Mouse (Mus musculus): Measurements from ENCODE around the gene Sbno2.
"Not testable (repeated sequence)": the region's sequence is repeated elsewhere in the genome, so short reads cannot be mapped to it uniquely, and the experiment has no call there.

Sbno2 gene

GRCm38 (mm10) chr10:80056976-80057682, 48.2 kb downstream of the Sbno2 start:
- in situ Hi-C loops (cut with MboI), result no loop called here

- in situ Hi-C loops (cut with MboI), result no loop called here
Observed at GRCm38 (mm10) chr10:80056506-80056905, 48.9 kb downstream of the Sbno2 start.

GRCm38 (mm10) chr10:80055891-80056290, 49.5 kb downstream of the Sbno2 start:
- in situ Hi-C loops (cut with MboI), result no loop called here

- in situ Hi-C loops (cut with MboI), result no loop called here
Observed at GRCm38 (mm10) chr10:80055364-80055763, 50.0 kb downstream of the Sbno2 start.

GRCm38 (mm10) chr10:80054911-80055310, 50.5 kb downstream of the Sbno2 start:
- in situ Hi-C loops (cut with MboI), result not testable (repeated sequence)

- in situ Hi-C loops (cut with MboI), result no loop called here
Observed at GRCm38 (mm10) chr10:80053831-80054815, 51.2 kb downstream of the Sbno2 start.

GRCm38 (mm10) chr10:80053259-80053780, 52.1 kb downstream of the Sbno2 start:
- in situ Hi-C loops (cut with MboI), result no loop called here

- in situ Hi-C loops (cut with MboI), result no loop called here
Observed at GRCm38 (mm10) chr10:80052374-80052764, 53.0 kb downstream of the Sbno2 start.

GRCm38 (mm10) chr10:80051618-80052373, 53.6 kb downstream of the Sbno2 start:
- in situ Hi-C loops (cut with MboI), result no loop called here

- in situ Hi-C loops (cut with MboI), result no loop called here
Observed at GRCm38 (mm10) chr10:80050885-80051617, 54.3 kb downstream of the Sbno2 start.

- in situ Hi-C loops (cut with MboI), result no loop called here
Observed at GRCm38 (mm10) chr10:80050244-80050643, 55.1 kb downstream of the Sbno2 start.

- in situ Hi-C loops (cut with MboI), result no loop called here
Observed at GRCm38 (mm10) chr10:80048834-80049233, 56.5 kb downstream of the Sbno2 start.

- in situ Hi-C loops (cut with MboI), result no loop called here
Observed at GRCm38 (mm10) chr10:80048396-80048795, 57.0 kb downstream of the Sbno2 start.

GRCm38 (mm10) chr10:80047041-80047565, 58.3 kb downstream of the Sbno2 start, which contains the start of gene Gpx4:
Gene Gpx4, plus strand, starts transcription at chr10:80047166.
- in situ Hi-C loops (cut with MboI), result no loop called here

- in situ Hi-C loops (cut with MboI), result no loop called here
Observed at GRCm38 (mm10) chr10:80045766-80046165, 59.6 kb downstream of the Sbno2 start.

GRCm38 (mm10) chr10:80045364-80045763, 60.0 kb downstream of the Sbno2 start:
- in situ Hi-C loops (cut with MboI), result not testable (repeated sequence)

- in situ Hi-C loops (cut with MboI), result no loop called here
Observed at GRCm38 (mm10) chr10:80044087-80044486, 61.3 kb downstream of the Sbno2 start.

- in situ Hi-C loops (cut with MboI), result not testable (repeated sequence)
Observed at GRCm38 (mm10) chr10:80041409-80042060, 63.8 kb downstream of the Sbno2 start.

GRCm38 (mm10) chr10:80039559-80039979, 65.8 kb downstream of the Sbno2 start, which contains the start of gene Polr2e:
Gene Polr2e, minus strand, starts transcription at chr10:80039795.
- in situ Hi-C loops (cut with MboI), result no loop called here

- in situ Hi-C loops (cut with MboI), result no loop called here
Observed at GRCm38 (mm10) chr10:80036832-80037231, 68.5 kb downstream of the Sbno2 start.

All from mature B cell (primary cell).